Mouse (Mus musculus): Measurements from ENCODE around the gene Ssc4d. TPM values are rescaled to one million over a fixed set of nuclear protein-coding genes. Genes with fewer than 3 reads are reported as not detected.

Ssc4d gene
- polyA plus RNA-seq (2021) = 2.4 TPM

GRCm38 (mm10) chr5:135974365-135974764, at the start of gene Ssc4d:
Gene Ssc4d (minus strand): TSS chr5:135974531.
- DNase-seq (ENCODE audit: low read depth, low spot score) (no peak), ATAC-seq (no peak)
- TF ChIP-seq CTCF (IDR thresholded peaks at IDR 0.05) = no peak
- CTCF ChIA-PET = interaction anchor here (1.1 kb wide), 1 partner anchor 96 kb away, joined by 5 read pairs; no protein-coding TSS in a partner anchor
- in situ Hi-C loops (cut with MboI; ENCODE audit: low pct_unique_long_range_greater_than_20kb) = no loop called here
- POLR2A ChIA-PET = interaction anchor here (0.5 to 2.7 kb wide), 2 partner anchors 10 to 240 kb away, joined by 3 to 10 read pairs; no protein-coding TSS in a partner anchor
- H3K27me3 ChIP-seq = no peaks in the 10 kb centered on the region

- DNase-seq (ENCODE audit: low read depth, low spot score) = peak; percentile 76
- in situ Hi-C loops (cut with MboI; ENCODE audit: low pct_unique_long_range_greater_than_20kb) = no loop called here
- no peak for TF ChIP-seq CTCF (IDR thresholded peaks at IDR 0.05)
- ATAC-seq = peak; percentile 92
- POLR2A ChIA-PET = interaction anchor here (1.2 kb wide), 1 partner anchor 31 kb away, joined by 4 read pairs; no protein-coding TSS in a partner anchor
- CTCF ChIA-PET = interaction anchor here (0.6 to 2.5 kb wide), 7 partner anchors 10 to 117 kb away, joined by 3 to 7 read pairs (median 3); no protein-coding TSS in a partner anchor
- no peaks in the 10 kb centered on the region for H3K27me3 ChIP-seq
Observed at GRCm38 (mm10) chr5:136019907-136020306, 45.6 kb upstream of the Ssc4d start.

- POLR2A ChIA-PET = interaction anchor here (0.9 to 1.2 kb wide), 2 partner anchors 12 to 32 kb away, joined by 3 to 4 read pairs; no protein-coding TSS in a partner anchor
Observed at GRCm38 (mm10) chr5:136018726-136019125, 44.4 kb upstream of the Ssc4d start.

GRCm38 (mm10) chr5:136017262-136017661, 42.9 kb upstream of the Ssc4d start:
- no peak for ATAC-seq
- in situ Hi-C loops (cut with MboI; ENCODE audit: low pct_unique_long_range_greater_than_20kb) = no loop called here
- no peak for TF ChIP-seq CTCF (IDR thresholded peaks at IDR 0.05)
- POLR2A ChIA-PET = no interaction called here
- DNase-seq (ENCODE audit: low read depth, low spot score) = no peak
- CTCF ChIA-PET = interaction anchor here (1.1 to 2.5 kb wide), 6 partner anchors 10 to 116 kb away, joined by 3 to 7 read pairs (median 4); no protein-coding TSS in a partner anchor
- H3K27me3 ChIP-seq = no peaks in the 10 kb centered on the region

More at GRCm38 (mm10) chr5:136018726-136019125, 44.4 kb upstream of the Ssc4d start:
- no peaks in the 10 kb centered on the region for H3K27me3 ChIP-seq
- in situ Hi-C loops (cut with MboI; ENCODE audit: low pct_unique_long_range_greater_than_20kb) = no loop called here
- TF ChIP-seq CTCF (IDR thresholded peaks at IDR 0.05) = no peak
- CTCF ChIA-PET = interaction anchor here (0.8 to 2.5 kb wide), 5 partner anchors 9 to 37 kb away, joined by 3 to 7 read pairs (median 3); no protein-coding TSS in a partner anchor
- no peak for DNase-seq (ENCODE audit: low read depth, low spot score)
- no peak for ATAC-seq

GRCm38 (mm10) chr5:136016014-136016876, 41.9 kb upstream of the Ssc4d start:
- no peak for ATAC-seq
- ChIA-PET CTCF (interaction anchor here (0.7 to 2.7 kb wide), 8 partner anchors 8 to 115 kb away, joined by 3 to 9 read pairs (median 4); partner anchors contain the start of gene Dtx2), POLR2A (interaction anchor here (0.8 kb wide), 1 partner anchor 8 kb away, joined by 4 read pairs; no protein-coding TSS in a partner anchor)
- in situ Hi-C loops (cut with MboI; ENCODE audit: low pct_unique_long_range_greater_than_20kb) = no loop called here
- TF ChIP-seq CTCF (IDR thresholded peaks at IDR 0.05) = no peak
- DNase-seq (ENCODE audit: low read depth, low spot score) = no peak
- no peaks in the 10 kb centered on the region for H3K27me3 ChIP-seq

- TF ChIP-seq CTCF (IDR thresholded peaks at IDR 0.05) = no peak
- H3K27me3 ChIP-seq = no peaks in the 10 kb centered on the region
- ChIA-PET POLR2A (interaction anchor here (0.8 to 1.2 kb wide), 3 partner anchors 9 to 18 kb away, joined by 3 to 5 read pairs (median 4); no protein-coding TSS in a partner anchor), CTCF (interaction anchor here (1.3 to 2.7 kb wide), 5 partner anchors 11 to 28 kb away, joined by 4 to 9 read pairs (median 6); partner anchors contain the start of gene Dtx2)
- DNase-seq (ENCODE audit: low read depth, low spot score) (no peak), ATAC-seq (no peak)
- in situ Hi-C loops (cut with MboI; ENCODE audit: low pct_unique_long_range_greater_than_20kb) = no loop called here
Observed at GRCm38 (mm10) chr5:136015586-136015985, 41.3 kb upstream of the Ssc4d start.

GRCm38 (mm10) chr5:136014877-136015276, 40.5 kb upstream of the Ssc4d start:
- ATAC-seq (peak; percentile 22), DNase-seq (ENCODE audit: low read depth, low spot score) (no peak)
- H3K27me3 ChIP-seq = no peaks in the 10 kb centered on the region
- ChIA-PET CTCF (interaction anchor here (2.7 kb wide), 1 partner anchor 20 kb away, joined by 9 read pairs; the partner anchor contains the start of gene Dtx2), POLR2A (interaction anchor here (0.8 to 1.2 kb wide), 3 partner anchors 9 to 17 kb away, joined by 3 to 5 read pairs (median 4); no protein-coding TSS in a partner anchor)
- in situ Hi-C loops (cut with MboI; ENCODE audit: low pct_unique_long_range_greater_than_20kb) = no loop called here
- no peak for TF ChIP-seq CTCF (IDR thresholded peaks at IDR 0.05)

- ATAC-seq (no peak), DNase-seq (ENCODE audit: low read depth, low spot score) (no peak)
- TF ChIP-seq CTCF (IDR thresholded peaks at IDR 0.05) = no peak
- no peaks in the 10 kb centered on the region for H3K27me3 ChIP-seq
- in situ Hi-C loops (cut with MboI; ENCODE audit: low pct_unique_long_range_greater_than_20kb) = no loop called here
- POLR2A ChIA-PET = interaction anchor here (1.2 kb wide), 1 partner anchor 12 kb away, joined by 4 read pairs; no protein-coding TSS in a partner anchor
- CTCF ChIA-PET = interaction anchor here (1.1 to 1.7 kb wide), 7 partner anchors 9 to 54 kb away, joined by 3 to 6 read pairs (median 3); no protein-coding TSS in a partner anchor
Observed at GRCm38 (mm10) chr5:136007745-136008144, 33.4 kb upstream of the Ssc4d start.

GRCm38 (mm10) chr5:136004537-136004936, 30.2 kb upstream of the Ssc4d start:
- ChIA-PET CTCF (interaction anchor here (1.4 to 2.5 kb wide), 2 partner anchors 11 to 14 kb away, joined by 3 to 6 read pairs; no protein-coding TSS in a partner anchor), POLR2A (no interaction called here)
- no peak for TF ChIP-seq CTCF (IDR thresholded peaks at IDR 0.05)
- in situ Hi-C loops (cut with MboI; ENCODE audit: low pct_unique_long_range_greater_than_20kb) = no loop called here
- no peaks in the 10 kb centered on the region for H3K27me3 ChIP-seq
- DNase-seq (ENCODE audit: low read depth, low spot score) (no peak), ATAC-seq (no peak)

- ATAC-seq = no peak
- ChIA-PET POLR2A (no interaction called here), CTCF (interaction anchor here (1.1 to 1.8 kb wide), 3 partner anchors 25 to 43 kb away, joined by 3 to 5 read pairs (median 3); partner anchors contain the start of gene Upk3b)
- no peak for DNase-seq (ENCODE audit: low read depth, low spot score)
- TF ChIP-seq CTCF (IDR thresholded peaks at IDR 0.05) = no peak
- H3K27me3 ChIP-seq = no peaks in the 10 kb centered on the region
- in situ Hi-C loops (cut with MboI; ENCODE audit: low pct_unique_long_range_greater_than_20kb) = no loop called here
Observed at GRCm38 (mm10) chr5:136002751-136003151, 28.4 kb upstream of the Ssc4d start.
